Mouse (Mus musculus): ENCODE measurements around the gene Shank2.

GRCm38 (mm10) chr7:144285066-144285633, 283.4 kb downstream of the Shank2 start:
- no peak for TF ChIP-seq CTCF (IDR thresholded peaks at IDR 0.05; ENCODE audit: low read depth)
- no peak for TF ChIP-seq EP300 (IDR thresholded peaks at IDR 0.05; ENCODE audit: low read depth)
